Mouse (Mus musculus) R1 (cell line): Measurements from ENCODE around the gene Nfkb1.

Source experiments
- DNase-seq: peaks from one replicate; pipeline ENCODE4 v3.0.0-alpha.2; 2018; ENCODE audit warnings: low read depth, low spot score

Gene Nfkb1

DNA sequence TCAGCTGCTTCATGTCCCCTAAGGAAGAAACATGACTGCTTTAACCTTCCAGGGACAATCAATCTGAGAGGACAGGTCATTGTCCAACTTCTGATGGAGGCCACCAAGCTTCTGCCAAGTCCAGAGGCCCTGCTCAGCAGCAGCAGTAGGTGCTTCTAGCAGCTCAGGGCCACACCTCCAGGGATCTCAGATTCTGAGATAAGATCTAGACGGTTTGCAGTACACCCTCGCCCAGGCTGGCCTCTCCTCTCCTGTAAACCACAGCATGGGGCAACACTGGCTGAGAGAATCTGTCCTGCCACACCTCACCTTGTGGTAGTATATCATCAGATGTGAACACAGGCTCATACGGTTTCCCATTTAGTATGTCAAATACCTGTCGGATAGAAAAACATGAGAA is 100.9 kb downstream of the Nfkb1 start:
- no peak for DNase-seq

DNA sequence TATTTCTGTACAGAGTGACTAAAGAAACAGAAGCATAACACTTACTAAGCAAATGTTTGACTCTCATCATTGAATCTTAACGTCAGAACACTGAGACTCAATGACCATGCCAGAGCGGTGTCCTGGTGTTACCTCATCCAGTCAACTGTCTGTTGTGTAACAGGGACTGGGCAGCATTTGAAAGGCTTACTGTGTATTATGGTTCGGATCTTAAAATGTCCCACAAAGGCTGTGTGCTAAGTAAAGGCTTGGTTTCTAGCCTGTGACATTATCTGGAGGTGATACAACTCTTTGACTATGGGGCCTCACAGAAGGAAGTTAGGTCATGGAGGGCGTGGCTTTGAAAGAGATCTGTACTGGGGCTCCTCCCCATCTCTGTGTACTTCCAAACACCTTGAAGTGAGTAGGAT is 104.9 kb downstream of the Nfkb1 start:
- DNase-seq, result peak; percentile 80

DNA sequence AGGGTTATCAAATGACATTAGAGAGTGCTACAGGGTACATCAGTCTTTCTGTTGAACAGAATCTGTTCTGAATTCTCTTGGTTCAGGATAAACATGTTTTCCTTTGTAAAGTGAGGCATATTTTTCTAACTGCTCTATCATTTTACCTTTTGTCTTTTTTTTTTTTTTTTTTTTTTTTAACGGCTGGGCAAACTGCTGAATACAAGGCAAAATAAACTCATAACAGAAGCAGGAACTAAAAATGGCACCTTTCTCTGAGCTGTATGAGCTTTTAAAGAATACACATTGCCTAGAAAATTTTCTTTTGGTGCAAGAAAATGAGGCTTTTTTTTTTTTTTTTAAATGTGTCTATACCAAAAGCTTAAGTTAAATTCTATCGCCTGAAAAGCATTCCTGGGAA is 105.3 kb downstream of the Nfkb1 start:
- no peak for DNase-seq

DNA sequence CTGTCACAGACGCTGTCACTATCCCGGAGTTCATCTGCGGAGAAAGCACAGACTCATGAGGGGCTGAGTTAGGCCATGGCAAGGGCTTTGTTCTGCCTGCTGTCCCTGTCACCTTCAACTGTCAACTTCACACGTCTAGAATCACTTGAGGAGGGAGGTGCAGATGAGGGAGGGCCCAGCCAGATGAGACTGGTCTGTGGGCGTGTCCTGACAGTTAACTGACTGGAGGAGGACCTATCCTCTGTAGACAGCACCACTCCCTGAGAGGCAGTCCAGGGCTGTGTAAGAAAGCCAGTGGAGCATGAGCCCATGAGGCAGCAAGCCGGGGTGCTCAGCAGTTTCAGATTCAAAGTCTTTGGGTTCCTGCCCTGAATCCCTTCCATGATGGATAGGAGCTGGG is 105.9 kb downstream of the Nfkb1 start:
- peak; percentile 92 for DNase-seq

DNA sequence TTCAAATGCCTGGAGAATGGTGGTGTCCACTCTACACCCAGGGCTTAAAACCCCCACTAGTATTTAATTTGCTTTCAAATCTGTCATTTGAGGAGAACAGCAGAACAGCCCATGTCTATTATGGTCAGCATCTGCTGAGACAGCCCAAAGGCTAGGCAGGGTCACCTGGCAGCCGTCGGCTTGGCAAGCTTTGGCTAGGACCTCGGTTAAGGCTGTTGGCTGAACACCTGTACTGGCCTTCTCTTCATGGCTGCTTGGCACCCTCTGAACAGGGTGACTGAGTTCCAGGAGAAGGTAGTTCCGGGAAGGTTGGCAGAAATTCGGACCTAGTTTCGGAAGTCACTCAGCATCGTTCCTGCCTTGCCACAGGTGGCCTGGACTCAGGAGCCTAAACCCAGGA is 109.1 kb downstream of the Nfkb1 start:
- no peak for DNase-seq

DNA sequence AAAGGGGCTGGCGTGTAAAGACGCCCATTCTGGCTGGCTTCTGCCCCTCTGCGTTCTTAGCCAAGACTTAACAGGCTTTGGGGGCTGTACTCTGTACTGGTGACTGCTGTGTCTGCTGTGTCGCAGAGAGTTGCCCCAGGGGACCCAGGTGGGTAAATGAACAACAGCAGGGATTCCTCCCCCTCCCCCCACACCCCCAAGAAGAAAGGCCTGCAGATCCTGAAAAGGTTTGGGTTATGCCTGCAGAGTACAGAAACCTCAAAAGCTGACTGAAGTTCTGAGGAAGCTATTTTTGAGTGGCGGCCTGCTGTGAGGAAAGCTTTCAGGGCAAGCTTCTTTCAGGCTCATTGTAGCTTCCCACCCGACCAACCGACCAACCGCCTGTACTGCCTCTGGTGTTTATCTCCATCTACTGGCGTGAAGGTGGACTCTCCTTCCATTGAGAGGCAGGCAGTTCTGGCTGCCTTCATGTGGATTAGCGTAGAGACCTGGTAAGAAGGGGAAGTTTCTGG is 109.7 kb downstream of the Nfkb1 start:
- DNase-seq, result peak; percentile 90

DNA sequence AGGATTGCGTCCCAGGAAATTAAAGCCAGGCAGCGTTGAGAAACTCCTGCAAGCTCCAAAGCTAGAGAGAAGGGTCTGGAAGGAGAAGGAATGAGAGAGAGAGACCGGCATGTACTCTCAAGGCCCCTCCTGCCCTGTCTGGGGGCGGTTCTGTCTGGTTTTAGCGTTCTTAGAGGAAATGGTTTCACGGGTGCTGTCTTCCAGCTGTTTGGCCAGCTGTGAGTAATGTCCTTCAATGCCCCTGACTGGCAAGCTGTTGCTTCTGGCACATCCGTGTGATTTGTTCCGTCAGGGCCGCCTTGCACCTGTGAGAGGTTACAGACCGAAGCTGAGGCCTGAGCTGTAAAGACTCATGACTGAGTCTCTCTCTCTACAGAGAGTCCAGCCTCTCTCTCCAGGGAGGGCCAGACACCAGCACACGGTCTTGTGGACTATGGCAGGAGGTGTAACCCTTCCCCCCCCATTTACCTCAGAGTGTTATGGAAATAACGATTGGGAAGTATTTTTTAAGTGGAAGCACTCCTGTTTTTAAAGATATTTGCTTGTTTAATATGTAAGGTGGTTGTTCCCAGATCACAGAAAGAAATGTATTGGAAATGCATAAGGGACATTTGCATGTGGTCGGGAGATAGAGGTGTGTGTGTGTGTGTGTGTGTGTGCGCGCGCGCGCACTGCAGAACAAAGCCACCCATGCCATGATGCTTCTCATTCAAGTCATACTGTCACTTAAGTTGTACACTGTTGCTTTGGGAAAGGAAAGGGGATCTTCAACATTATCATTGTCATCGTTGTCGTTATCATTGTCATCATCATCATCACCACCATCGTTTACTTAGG is 110.7 kb downstream of the Nfkb1 start:
- no peak for DNase-seq

DNA sequence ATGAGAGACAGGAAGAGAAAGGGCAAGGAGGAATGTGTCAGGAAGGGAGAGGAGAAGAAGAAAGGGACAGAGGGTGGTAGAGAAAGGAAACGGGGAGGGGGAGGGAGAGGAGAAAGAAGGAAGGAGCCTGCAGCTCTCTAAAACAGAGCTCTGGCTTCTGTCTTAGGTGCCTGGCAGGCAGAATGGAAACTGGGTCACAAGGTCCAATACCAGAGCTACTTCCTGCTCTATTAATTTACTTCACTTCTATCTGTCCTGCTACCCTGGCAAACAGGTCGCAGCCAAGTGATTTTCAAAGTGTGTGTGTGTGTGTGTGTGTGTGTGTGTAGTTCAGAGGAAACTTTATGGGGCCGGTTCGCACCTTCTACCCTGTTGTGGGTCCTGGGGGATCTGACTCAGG is 112.2 kb downstream of the Nfkb1 start:
- no peak for DNase-seq

DNA sequence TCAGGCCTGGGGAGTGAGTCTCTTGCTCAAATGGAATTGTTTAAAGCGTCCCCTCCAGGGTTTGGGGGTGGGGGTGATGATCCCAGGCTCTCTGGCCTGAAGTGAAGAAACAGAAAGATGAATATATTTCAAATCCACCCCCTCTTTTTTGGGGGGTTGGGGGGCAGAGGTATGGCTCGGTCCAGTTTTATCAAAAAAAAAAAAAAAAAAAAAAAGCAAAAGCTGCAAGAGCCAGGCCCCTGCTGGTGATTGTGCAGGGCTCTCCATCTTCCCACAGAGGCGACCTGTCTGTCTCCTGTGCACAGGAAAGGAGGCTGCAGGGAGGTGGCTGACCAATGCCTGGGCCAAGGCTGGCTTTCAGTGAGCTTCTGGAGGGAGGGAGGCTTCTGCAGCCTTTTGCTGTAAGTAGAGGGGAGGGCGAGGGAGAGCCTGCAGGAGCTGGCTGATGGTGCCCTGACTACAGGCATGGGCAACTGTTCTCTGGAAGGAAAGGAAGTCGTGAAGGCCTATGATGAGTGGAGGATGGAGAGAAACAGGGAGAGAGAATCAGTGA is 112.7 kb downstream of the Nfkb1 start:
- no peak for DNase-seq

DNA sequence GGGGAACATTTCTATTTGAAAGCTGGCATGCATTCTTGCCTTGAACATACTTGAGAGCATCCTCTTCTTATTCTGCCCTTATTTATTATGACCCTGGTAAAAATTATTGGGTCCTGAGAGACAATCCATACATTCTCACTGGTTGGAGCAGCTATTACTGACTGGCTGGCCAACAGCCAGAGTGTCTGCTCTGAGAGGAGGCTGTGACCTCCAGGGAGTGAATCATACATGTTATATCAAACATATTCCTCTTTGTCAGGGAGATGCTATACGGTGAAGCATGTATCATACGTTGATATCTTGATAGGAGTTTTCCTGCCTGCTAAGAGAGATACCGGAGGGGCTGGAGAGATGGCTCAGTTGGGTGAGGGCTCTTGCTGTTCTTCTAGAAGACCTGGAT is 116.2 kb downstream of the Nfkb1 start:
- DNase-seq, result no peak

DNA sequence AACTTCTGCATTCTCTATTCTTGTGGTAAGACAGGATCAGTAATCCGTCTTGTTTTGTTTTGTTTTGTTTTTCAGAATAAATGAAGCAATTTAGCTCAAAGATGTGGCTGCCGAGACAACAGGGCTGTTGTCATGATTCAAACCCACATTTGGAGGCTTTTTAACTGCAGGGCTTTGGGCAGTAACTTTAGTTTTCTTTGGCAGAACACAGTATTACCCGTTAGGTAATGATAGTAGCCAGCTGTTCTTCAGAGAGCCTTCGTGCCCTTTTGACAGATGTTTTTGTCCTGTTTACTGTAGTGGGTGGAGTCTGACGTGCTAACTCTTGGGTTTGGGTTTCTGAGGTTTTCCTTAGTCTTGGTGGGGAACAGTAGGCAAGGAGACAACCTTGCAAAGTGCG is 118.3 kb downstream of the Nfkb1 start:
- no peak for DNase-seq

DNA sequence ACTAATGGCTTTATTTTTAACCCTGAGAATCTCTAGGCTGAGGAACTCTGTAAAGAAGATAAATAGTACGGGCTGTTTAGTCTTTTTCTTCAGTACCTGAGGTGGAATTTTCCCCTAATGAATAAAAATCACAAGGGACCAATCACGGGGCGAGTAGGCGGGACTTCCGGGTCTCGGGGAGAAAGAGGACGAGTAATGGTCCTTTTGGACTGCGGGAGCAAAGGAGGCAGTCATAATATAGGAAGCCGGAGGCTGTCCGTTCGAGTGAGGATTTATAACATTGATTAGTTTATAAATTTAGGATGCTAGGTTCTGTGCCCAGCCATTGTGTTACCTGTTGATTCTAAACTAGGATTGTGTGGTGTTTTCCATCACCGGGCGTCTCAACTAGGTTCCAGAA is 119.8 kb downstream of the Nfkb1 start:
- DNase-seq, result no peak

DNA sequence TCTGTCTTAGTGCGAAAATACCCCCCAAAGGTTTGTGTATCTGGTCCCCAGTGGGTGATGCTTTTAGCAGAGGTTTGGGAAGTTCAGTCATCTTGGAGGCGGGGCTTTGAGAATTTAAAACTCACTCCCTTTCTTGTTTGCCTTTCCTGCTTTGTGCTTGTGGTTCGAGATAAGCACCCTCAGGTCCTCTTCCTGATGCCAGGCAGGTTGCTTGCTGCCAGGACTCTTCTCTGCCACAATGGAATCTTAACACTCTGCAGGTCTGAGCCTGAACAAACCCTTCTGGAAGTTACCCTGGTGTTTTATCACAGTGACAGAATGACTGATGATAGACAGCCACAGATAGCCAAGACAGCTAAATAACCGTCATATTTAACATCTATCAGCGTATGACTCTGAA is 122.7 kb downstream of the Nfkb1 start:
- DNase-seq, result no peak

DNA sequence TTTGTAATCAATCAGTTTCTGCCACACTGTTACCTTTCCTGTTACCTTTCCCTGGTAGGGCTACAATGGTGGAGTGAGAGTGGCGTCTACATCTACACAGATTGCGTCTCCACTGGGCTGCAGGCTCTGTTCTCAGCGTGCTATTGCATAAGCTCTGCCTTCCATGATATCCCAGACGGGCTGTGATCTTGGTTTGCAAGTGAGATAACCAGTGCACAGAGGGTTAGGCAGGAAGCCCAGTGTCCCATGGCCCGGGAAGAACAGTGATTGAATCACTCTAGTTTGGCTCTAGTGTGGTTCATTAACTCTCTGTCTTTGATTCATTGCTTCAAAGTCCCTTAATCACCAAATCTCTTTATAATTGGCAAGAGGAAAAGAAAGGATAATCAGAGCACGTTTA is 123.5 kb downstream of the Nfkb1 start:
- DNase-seq, result no peak

DNA sequence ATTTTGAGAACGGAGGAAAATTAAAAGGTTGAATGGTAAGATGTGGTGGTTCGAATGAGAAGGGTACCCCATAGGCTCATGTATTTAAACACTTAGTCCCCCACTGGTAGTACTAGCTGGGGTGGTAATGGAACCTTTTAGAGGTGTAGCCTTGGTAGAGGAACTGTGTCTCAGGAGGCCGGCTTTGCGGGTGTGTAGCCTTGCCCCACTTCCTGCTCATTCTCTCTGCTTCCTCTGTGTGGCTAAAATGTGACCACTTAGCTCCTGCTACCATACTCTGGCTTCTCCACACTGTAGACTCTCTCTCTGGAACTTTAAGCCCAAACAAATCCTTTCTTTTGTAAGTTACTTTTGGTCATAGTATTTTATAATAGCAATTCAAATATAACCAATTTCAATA is 126.0 kb downstream of the Nfkb1 start:
- no peak for DNase-seq

DNA sequence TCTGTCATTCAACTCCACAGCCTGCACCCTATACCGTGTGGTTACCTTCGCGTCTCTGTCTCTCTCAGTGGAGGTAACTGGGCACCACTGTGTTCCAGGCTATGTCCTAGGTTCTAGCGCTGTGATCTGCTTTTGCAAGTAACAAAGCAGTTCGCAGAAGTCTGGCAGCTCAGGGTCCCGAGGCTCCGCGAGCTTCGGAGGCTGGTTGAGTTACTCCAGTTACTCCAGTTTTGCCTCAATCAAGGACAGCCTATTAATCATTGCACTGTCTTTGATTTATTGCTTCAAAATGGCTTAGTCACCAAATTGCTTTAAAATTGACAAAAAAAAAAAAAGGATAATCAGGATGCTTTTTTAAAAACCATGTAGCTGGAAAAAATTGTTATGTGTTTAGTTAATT is 126.6 kb downstream of the Nfkb1 start:
- DNase-seq, result no peak

DNA sequence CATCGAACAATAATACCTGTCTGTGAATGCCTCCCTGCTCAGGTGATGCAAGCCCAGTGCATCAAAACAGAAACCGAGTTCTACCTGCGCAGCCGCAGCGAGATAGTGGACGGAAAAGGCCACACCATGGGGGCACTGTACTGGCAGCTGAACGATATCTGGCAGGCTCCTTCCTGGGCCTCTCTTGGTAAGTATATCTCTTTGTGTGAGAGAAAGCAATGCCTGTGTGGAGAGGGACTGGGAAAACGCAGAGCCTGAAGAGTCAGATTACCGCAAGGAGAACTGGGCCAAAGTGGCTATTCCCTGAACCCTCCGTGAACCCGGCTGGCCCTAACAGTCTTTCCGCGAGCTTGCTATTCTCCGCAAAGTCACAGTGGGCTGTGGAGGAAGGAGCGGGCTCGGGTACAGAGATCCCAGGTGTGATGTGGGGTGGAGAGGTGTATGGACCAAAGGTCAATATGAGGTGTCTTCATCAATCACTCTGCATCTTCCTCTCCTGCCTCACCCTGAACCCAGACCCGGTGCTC is 128.1 kb downstream of the Nfkb1 start:
- DNase-seq, result no peak

DNA sequence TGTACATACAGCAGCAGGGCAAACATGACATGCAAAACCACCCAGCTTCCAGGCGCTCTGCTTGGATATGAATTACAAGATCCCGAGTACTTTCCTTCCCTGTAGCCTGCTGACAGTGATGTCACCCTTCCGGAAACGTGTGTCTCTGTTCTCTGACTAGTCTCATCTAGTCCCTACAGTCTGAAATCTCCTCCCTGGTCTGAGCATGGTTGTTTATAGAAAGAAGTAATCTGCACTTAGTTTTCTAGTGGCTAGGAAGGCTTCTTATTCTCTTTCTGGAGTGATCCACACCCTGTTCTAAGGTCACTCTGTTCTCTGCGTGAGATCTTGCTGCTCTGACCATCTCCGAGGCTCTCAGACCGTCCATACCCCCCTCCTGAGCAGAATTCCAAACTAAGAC is 129.3 kb downstream of the Nfkb1 start:
- peak; percentile 70 for DNase-seq

DNA sequence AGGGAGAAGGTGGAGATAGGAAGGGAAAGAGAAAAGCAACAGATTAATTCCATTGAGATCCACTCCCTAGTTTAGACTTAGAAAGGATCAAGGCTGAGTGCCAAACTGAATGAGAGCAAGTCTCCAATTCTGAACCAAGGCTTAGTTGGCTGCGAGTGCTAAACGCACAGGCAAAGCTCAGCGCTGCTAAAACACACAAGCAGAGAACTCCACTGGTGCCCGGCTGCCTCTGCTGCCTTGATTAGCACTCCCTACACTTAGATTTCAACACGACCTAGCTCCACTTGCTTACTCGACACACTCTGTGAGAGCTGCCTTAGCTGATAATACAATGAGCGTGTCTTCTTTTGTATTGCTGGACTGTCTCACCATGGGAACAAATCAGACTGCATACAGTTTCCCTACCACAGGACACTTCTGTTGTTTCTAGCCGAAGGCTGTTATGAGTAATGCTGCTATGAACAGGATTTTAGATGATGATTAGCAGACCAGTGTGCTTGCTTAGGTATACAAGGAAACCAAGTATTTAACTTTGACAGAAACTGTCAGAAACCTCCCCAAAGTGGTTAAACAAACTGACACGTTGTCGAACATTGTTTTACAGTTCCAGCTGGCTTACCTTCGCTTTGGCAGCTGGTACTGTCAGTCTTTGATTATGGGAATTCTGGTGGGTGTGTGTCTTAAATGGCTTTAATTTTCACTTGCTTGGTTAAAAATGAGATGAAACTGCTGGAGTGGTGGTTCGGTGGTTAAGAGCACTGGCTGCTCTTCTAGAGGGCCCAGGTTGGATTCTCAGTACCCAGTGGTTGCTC is 134.3 kb downstream of the Nfkb1 start:
- DNase-seq, result no peak

DNA sequence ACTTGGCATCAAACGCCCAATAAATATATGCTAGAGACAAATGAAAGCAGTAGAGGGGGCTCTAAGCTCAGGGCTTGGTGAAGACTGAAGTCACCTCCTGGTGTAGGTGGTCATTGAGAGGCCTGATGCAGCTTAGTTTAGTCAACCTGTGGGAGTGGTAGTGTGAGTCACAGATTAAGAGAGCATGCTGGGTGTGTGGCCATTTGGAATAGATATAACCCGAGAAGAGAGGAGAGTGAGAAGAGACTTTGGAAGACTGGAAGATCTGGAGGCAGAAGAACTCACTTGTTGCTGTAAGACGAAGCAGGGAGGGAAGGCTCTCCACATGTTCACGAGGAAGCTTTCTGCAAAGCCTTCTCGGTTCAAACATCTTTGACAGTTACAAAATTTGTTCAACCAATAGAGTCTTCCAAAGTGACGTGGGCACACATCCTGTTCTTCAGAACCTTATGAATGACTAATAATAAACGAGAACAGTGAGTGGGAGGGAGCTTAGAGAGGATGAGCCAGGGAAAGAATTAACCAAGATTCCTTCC is 135.2 kb downstream of the Nfkb1 start:
- DNase-seq, result no peak

DNA sequence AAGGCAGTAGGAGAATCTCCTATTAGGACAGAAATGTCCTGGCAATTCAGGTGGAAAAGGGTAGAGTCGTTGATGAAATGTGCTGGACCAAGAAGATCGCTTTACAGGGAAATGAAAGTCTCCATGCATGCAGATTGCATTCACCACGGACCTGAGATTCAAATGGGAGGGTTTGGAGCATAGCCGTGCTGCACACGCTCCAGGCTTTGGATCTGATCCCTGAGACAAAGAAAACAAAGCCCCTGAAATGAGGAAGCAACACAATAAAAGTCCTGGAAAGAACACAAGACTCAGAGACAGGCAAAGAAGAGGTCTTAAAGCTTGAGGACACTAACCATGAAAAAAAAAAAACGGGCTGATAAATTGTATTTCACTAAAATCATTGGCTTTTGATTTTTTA is 136.2 kb downstream of the Nfkb1 start:
- peak; percentile 77 for DNase-seq

DNA sequence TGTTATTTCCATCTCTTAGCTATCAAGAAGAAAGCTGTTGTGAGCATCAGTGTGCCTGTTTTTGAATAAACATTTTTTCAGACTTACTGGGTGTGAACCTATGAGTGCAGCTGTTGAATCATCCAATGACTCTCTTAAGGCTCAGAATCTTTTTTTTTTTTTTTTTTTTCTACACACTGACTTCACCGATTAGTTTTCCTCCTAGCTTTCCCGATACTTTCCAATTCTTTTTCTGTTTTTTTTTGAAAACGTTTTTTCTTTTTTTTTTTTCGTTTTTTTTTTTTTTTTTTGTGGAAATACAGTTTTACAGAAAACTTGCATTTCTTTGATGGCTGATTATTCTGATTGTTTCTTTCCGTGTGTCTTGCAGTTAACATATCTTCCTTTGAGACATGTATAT is 138.5 kb downstream of the Nfkb1 start:
- no peak for DNase-seq
